Comparison of ENCODE assay signal across 8 mouse cellular contexts in the genomic region with DNA sequence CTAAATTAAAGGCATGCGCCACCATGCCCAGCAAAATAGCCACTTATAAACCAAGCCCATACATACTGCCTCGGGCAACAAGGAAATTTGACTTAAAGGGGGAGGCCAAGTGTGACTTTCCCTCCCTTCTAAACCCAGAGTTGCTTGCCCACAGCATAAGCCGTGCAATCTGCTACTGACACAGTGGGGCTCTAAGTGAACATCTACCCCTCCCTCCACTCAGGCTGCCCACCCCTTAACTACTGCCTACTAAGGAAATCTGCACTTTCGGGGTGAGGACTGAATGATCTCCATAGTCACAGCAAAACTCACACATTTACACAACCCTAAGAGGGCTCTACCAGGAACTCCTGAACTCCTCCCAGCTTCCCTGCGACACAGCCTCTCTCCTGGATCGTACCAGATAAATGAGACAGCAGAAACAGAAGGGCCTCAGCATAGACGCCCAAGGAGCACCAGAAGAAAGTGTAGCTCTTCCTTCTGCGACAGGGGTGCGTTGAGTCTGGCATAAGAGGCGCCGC. TPM values are rescaled to one million over a fixed set of nuclear protein-coding genes. Genes with fewer than 3 reads are reported as not detected.
DNase-seq lines count a peak whose midpoint lies in the region; ATAC-seq and TF ChIP-seq lines count a peak whose summit lies in the region.

No protein-coding gene starts in this region.

- no peaks in the 10 kb centered on the region for H3K9me3 ChIP-seq in kidney, embryonic 16.5 days (ENCODE audit: low read length)
- no peaks in the 10 kb centered on the region for H3K9me3 ChIP-seq in embryonic facial prominence, embryonic 11.5 days (replicated peaks; ENCODE audit: control insufficient read depth, low read length)
- H3K9me3 ChIP-seq in intestine, postnatal 0 days (ENCODE audit: control insufficient read depth) = no peaks in the 10 kb centered on the region

- H3K36me3 ChIP-seq in kidney, embryonic 16.5 days (ENCODE audit: insufficient read depth, low read length) = 0 out of 2 replicates have a peak, but pooled peaks cover 5% of the 10 kb centered on the region
- H3K36me3 ChIP-seq in embryonic facial prominence, embryonic 11.5 days (replicated peaks; ENCODE audit: control insufficient read depth, insufficient read depth, low read depth, low read length) = no peaks in the 10 kb centered on the region
- no peaks in the 10 kb centered on the region for H3K36me3 ChIP-seq in intestine, postnatal 0 days (ENCODE audit: control insufficient read depth, insufficient read depth)

- peak overlapping the region; percentile 61 for H3K27ac ChIP-seq in kidney, embryonic 16.5 days (ENCODE audit: low read length)
- H3K27ac ChIP-seq in embryonic facial prominence, embryonic 11.5 days (replicated peaks; ENCODE audit: low read depth, low read length) = no peak overlapping the region
- peak overlapping the region; percentile 93 for H3K27ac ChIP-seq in intestine, postnatal 0 days (ENCODE audit: low read depth, low read length)

- no peak for TF ChIP-seq CTCF in intestine, postnatal 0 days (IDR thresholded peaks at IDR 0.05; ENCODE audit: low read depth)

- peak overlapping the region; percentile 73 for H3K9ac ChIP-seq in kidney, embryonic 16.5 days (replicated peaks; ENCODE audit: low read length)
- peak overlapping the region; percentile 40 for H3K9ac ChIP-seq in embryonic facial prominence, embryonic 11.5 days (replicated peaks; ENCODE audit: low read length)
- H3K9ac ChIP-seq in intestine, postnatal 0 days (ENCODE audit: low read depth, low read length) = peak overlapping the region; percentile 48; the same call in 1 of the 2 replicates

- peaks cover 9% of the 10 kb centered on the region for H3K4me1 ChIP-seq in kidney, embryonic 16.5 days (ENCODE audit: insufficient read depth, low read length)
- H3K4me1 ChIP-seq in embryonic facial prominence, embryonic 11.5 days (ENCODE audit: control insufficient read depth, insufficient read depth, low read length) = no peaks in the 10 kb centered on the region
- H3K4me1 ChIP-seq in intestine, postnatal 0 days (replicated peaks; ENCODE audit: control insufficient read depth, insufficient read depth, low read length) = peaks cover 5% of the 10 kb centered on the region; the same call in 1 of the 2 replicates

- WGBS in kidney, embryonic 16.5 days = 19% methylated on average over 11 of the region's 11 CpGs
- 23% methylated on average over 11 of the region's 11 CpGs for WGBS in embryonic facial prominence, embryonic 11.5 days
- WGBS in intestine, postnatal 0 days = 14% methylated on average over 11 of the region's 11 CpGs

- no peaks in the 10 kb centered on the region for H3K27me3 ChIP-seq in kidney, embryonic 16.5 days (ENCODE audit: insufficient read depth, low read length)
- H3K27me3 ChIP-seq in embryonic facial prominence, embryonic 11.5 days (ENCODE audit: control insufficient read depth, insufficient read depth, low read length) = no peaks in the 10 kb centered on the region
- H3K27me3 ChIP-seq in intestine, postnatal 0 days (replicated peaks; ENCODE audit: control insufficient read depth, insufficient read depth, low read length) = no peaks in the 10 kb centered on the region

- ATAC-seq in kidney, embryonic 16.5 days (ENCODE audit: low FRiP score, low TSS enrichment) = peak; percentile 92
- ATAC-seq in embryonic facial prominence, embryonic 11.5 days (replicated peaks; ENCODE audit: insufficient number of reproducible peaks, low FRiP score, low TSS enrichment, low read depth) = peak; percentile 83
- ATAC-seq in intestine, postnatal 0 days = peak; percentile 87
- ATAC-seq in monocyte, adult 5-6 weeks (replicated peaks; ENCODE audit: insufficient number of reproducible peaks, low FRiP score, low TSS enrichment, poor library complexity, severe bottlenecking) = peak; percentile 23; the same call in 1 of the 2 replicates

- H3K4me2 ChIP-seq in kidney, embryonic 16.5 days (replicated peaks; ENCODE audit: low read depth, low read length) = peak overlapping the region; percentile 74
- H3K4me2 ChIP-seq in embryonic facial prominence, embryonic 11.5 days (ENCODE audit: low read depth, low read length) = peak overlapping the region; percentile 49
- H3K4me2 ChIP-seq in intestine, postnatal 0 days (replicated peaks; ENCODE audit: low read depth) = peak overlapping the region; percentile 71

- no peak for DNase-seq in kidney, adult 11 months
- no peak for DNase-seq in embryonic facial prominence, embryonic 11.5 days (ENCODE audit: low spot score)
- DNase-seq in gastrocnemius, adult 18-20 months (ENCODE audit: low spot score) = no peak
- no peak for DNase-seq in left cerebral cortex, adult 9 months (ENCODE audit: low spot score in 2 of 2)
- DNase-seq in left cerebral cortex, adult 11 months (ENCODE audit: low spot score) = no peak

- peak overlapping the region; percentile 59 for H3K4me3 ChIP-seq in kidney, embryonic 16.5 days (ENCODE audit: low read length)
- peak overlapping the region; percentile 28 for H3K4me3 ChIP-seq in embryonic facial prominence, embryonic 11.5 days (ENCODE audit: low read depth, low read length)
- peak overlapping the region; percentile 49 for H3K4me3 ChIP-seq in intestine, postnatal 0 days (ENCODE audit: low read depth, low read length)

RNA-seq across cellular contexts. Expression of a gene that starts 0.3 kb away (rescaled TPM):
- polyA plus RNA-seq in kidney, embryonic 16.5 days (2015; fragmentation: Nextera tagmentation; extraction: Ambion mirVana) = 0.96 and 1.1 TPM in 2 replicates
- 0.43 and 0.80 TPM in 2 replicates for polyA plus RNA-seq in embryonic facial prominence, embryonic 11.5 days (2014; fragmentation: Nextera tagmentation; extraction: Ambion mirVana)
- 0.72 and 1.3 TPM in 2 replicates for polyA plus RNA-seq in intestine, postnatal 0 days (2015; fragmentation: Nextera tagmentation; extraction: Ambion mirVana)
- total RNA-seq in monocyte, adult 5-6 weeks (2017) = 1.9 to 5.1 TPM (median 4.5 TPM) in 3 replicates
- 1 to 10 TPM; 1.1 to 1.4 TPM for total RNA-seq in gastrocnemius, adult 18-20 months (2021)

RNA-seq across cellular contexts. Expression of a gene that starts 39.6 kb away (rescaled TPM):
- 75.7 and 82.5 TPM in 2 replicates for polyA plus RNA-seq in kidney, embryonic 16.5 days (2015; fragmentation: Nextera tagmentation; extraction: Ambion mirVana)
- polyA plus RNA-seq in embryonic facial prominence, embryonic 11.5 days (2014; fragmentation: Nextera tagmentation; extraction: Ambion mirVana) = 44.6 and 45.7 TPM in 2 replicates
- 69.5 and 70.5 TPM in 2 replicates for polyA plus RNA-seq in intestine, postnatal 0 days (2015; fragmentation: Nextera tagmentation; extraction: Ambion mirVana)
- 225 to 242 TPM (median 238 TPM) in 3 replicates for total RNA-seq in monocyte, adult 5-6 weeks (2017)
- total RNA-seq in gastrocnemius, adult 18-20 months (2021) = 10 to 100 TPM; 30.6 to 31.9 TPM

Comparison
In these comparisons a context has a peak if more than half of its experiments do, and no peak if none do; other contexts are left out.
1. ATAC-seq: peak in every context shown above with its lines; median percentile 92 in kidney, embryonic 16.5 days; 87 in intestine, postnatal 0 days; 83 in embryonic facial prominence, embryonic 11.5 days; 23 in monocyte, adult 5-6 weeks.